Mouse (Mus musculus) cerebellum, adult 8-10 months (tissue): Measurements from ENCODE around the gene Rcn3.
A peak's percentile ranks its signal among the peaks of the same experiment; 100 is the strongest.
"Not testable (repeated sequence)": the region's sequence is repeated elsewhere in the genome, so short reads cannot be mapped to it uniquely, and the experiment has no call there.

Experiments used
- DNase-seq: peaks from one replicate; pipeline ENCODE4 v3.0.0; 2022

Rcn3 gene

GRCm38 (mm10) chr7:45092048-45092447 is at the start of gene Rcn3:
TSS of gene Rcn3 (minus strand) at chr7:45092221.
- no peak for DNase-seq

GRCm38 (mm10) chr7:45141319-45141718 is 49.3 kb upstream of the Rcn3 start:
- no peak for DNase-seq

DNA sequence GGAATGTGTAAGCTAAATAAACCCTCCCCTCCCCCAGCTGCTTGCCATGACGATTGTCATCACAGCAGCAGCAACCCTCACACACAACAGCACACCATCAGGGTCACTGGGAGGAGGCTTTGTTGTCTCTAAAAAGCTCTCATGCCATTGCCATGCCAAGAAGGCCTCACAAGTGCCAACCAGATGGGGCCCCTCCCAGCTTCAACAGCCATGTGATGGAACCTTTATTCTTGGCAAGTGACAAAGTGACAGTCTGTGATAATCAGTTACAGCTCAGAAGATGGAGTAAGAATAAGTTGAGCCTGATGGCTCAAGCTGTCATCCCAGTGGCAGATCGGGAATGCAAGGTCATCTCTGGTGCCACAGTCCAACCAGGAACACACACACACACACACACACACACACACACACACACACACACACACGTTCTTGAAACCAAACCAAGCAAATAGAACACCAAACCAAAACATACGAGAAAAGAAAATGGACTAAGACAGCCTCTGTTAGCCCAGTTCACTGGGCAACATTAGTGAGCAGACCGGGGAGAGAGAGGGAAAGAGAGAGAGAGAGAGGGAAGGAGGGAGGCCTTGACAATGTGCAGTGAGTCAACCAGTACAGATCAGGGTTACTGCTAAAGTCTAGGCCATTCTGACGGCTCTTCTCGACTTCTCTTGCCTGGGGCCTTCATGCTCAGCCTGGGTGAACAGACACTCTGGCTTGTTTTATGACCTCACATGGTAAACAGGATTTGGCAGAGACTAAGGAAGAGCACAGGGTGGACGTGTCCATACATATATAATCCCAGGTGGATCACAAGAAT is 48.1 kb upstream of the Rcn3 start:
- no peak for DNase-seq

GRCm38 (mm10) chr7:45138403-45138802 is 46.4 kb upstream of the Rcn3 start:
- no peak for DNase-seq

DNA sequence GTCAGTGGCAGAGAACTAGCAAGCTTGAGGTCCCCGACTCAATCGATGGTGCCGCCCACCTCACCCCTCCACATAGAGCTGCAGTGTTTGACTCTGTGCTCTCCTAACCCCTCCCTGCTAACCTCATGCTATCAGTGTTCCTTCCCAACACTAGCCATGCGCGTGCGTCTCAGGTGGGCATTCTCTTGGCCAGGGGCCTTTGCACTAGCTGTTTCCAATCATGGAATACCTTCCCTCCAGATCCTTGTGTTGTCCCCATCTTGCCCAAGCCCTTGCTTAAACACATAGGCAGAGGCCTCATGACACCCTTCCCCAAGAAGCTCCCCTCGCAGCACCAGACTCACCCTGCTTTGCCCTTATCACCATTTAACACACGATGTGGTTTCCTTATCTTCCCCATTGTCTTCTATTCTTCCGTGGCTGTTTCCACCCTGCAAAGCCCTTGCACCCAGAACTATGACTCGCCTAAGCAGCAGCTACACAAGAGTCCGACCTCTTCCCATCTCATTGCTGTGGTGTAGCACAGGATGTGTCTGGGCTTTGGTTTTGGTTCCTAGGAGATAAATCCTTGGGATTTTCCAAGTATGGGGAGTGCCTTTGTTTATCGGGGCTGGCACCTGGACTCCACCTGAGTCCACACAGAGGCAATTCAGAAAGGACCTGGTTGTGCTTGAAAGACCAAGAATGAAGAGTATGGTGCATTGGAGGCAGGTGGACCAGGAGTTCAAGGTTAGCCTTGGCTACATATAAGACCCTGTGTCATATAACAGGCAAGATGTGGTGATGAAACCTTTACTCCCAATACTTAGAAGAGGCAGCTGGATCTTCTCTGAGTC is 45.4 kb upstream of the Rcn3 start:
- DNase-seq = peak; percentile 14

GRCm38 (mm10) chr7:45135993-45136567 is 44.1 kb upstream of the Rcn3 start, which contains the start of the genes Gm45713 and Flt3l:
TSS of gene Gm45713 (minus strand) at chr7:45136231.
TSS of gene Flt3l (minus strand) at chr7:45136432.
- DNase-seq = peak; percentile 93

GRCm38 (mm10) chr7:45135370-45135769 is 43.3 kb upstream of the Rcn3 start:
- no peak for DNase-seq

DNA sequence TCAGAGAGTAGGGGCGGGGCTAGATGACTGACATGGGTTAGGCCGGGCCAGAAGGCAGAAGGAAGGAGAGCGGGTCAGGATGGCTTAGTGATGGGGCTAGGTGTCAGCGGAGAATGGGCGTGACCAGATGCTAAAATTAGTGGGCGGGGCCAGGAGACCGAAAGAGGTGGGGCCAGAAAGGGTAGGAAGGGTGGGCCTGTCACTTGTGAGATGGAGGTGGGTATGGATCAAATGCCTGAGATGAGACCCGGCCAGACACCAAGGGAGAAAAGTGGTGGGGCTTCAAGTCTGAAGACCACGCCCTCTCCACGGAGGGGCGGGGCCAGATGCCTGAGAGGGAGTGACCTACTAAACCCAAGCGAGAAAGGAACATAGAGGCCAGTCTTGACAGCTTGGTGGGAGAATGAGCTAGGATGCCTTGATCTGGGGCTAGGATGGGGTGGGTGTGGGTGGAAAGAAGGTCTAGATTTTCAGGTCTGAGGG is 42.6 kb upstream of the Rcn3 start:
- peak; percentile 26 for DNase-seq

DNA sequence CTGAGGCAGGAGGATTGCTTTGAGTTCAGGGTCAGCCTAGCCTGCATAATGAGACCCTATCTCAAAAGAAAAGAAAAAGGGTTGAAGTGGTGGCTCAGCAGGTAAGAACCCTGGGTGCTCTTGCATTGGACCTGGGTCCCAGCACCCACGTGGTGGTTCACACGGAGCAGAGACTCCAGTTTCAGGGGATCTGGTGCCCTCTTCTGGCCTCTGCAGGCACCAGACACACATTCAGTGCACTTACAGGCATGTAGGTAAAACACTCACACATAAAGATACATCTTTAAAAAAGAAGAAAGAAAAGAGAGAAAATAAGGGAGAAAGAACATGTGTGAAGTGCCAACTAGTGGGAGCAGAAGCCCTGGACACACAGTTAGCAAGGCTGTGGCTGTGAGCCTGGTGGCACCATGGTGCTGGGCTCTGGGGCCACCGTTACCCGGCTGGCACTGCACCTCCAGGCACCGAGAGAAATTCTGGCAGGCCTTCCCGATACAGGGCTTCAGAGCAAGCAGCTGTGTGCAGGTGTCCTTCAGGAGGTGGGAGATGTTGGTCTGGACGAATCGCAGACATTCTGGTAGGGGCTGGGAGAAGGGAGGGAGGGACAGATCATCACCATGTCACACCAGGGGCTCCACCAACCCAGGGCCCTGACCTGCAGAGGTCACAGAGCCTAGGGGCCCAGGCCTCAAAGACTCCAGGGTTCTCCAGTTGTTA is 41.6 kb upstream of the Rcn3 start:
- DNase-seq = peak; percentile 13

GRCm38 (mm10) chr7:45131850-45132249 is 39.8 kb upstream of the Rcn3 start:
- DNase-seq = peak; percentile 12

DNA sequence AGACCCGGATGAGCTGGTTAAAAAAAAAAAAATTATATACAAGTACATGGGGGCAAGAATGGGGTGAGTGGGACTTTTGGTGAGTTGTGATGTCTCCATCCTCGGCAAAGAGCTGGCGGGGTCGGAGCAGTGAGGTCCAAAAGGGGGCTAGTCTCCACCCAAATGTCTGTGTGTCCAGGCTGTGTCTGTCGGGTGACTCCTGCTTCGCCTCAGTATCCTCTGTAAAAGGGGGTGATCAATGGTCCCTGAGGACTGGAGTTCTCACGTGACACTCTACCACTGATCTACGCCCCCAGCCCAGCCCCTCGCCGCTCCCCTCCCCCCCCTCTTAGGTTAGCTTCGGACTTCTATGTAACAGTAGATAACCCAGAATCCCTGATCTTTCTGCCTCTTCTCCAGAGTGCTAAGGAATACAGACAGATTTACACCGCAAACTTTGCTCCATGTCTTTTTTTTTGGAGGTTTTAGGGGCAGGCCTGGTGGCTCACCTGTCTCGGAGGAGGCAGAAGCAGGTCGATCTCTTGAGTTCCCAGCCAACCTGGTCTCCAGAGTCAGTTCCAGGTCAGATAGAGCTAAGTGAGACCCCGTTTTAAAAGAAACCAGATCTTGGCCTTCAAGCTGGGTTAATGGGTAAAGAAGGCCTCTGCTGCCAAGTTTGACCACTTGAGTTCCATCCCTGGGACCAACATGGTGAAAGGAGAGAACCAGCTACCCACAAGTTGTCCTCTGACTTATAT is 37.9 kb upstream of the Rcn3 start:
- DNase-seq = peak; percentile 25

DNA sequence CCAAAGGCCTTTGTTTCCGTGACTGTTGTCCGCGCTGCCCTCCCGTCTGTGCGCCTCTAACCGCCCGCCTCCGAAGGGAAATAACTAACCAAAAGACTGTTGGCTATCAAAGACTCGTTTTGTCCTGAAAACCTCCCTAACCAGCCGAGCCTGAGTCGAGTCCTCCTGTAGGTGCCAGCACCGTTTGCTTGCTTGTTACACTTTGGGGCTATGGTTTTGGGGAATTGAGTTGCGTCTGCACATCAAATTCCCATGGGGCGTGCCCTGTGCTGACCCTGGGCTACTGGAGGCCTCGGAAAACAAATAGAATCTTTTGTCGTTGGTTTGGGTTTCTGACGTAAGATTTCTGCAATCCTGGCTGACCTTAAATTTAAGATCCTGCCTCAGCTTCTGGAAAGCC is 37.3 kb upstream of the Rcn3 start:
- DNase-seq = no peak

DNA sequence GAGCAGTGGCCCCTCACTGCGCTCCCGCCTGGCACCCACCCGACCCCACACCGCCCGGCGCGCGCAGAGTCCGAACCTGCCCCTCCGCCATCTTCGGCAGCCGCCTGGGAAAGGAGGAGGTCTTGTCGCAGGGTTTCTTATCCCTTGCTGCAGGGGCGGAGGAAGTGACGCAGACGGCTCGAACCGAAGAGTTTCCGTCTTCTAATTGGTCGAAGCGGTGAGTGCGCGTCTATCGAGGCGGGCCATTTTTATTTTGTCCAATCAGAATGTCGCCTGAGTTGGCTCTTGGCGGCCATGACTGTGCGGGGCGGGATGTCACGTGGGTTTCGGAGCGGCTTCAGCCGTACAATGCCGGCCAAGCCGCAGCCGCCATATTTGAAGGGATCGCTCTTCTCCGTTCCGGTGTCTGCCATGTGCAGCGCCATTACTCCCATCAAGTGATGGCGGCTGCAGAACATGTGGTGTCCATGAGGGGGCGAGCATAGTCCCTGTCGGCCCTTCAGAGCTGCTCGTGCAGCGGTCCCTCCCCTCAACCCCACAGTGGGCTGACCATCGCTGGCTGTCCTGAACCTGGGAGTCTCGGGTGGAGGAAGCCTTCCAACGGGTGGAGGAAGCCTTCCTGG is 36.7 kb upstream of the Rcn3 start, which contains the start of gene Rpl13a:
Gene Rpl13a (minus strand): TSS at position 138 of the 623 bp plus-strand sequence.
- DNase-seq = peak; percentile 98

DNA sequence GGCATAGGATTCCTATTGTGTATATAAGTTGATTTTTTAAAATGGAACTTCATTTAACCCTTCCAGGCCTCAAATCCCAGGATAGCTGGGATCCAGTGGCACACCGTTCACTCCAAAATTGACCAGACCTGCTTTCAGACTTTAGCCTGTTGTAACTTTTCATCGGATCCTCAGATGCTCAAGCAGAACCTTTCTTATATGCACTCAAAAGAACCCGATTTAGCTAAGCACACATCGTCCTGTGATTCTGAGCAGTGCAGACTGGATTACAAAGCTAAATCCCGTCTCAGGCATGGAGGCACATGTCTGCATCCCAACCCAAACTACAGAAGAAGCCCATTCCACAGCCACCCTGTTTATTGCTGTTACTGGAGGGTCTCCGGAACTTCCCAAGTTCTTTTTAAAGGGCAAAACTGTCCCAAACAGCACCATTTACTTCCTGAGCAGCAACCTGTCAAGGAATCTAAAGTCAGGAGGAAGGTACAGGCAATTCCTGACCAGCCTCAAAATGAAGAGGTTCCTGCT is 35.7 kb upstream of the Rcn3 start:
- DNase-seq = peak; percentile 17

DNA sequence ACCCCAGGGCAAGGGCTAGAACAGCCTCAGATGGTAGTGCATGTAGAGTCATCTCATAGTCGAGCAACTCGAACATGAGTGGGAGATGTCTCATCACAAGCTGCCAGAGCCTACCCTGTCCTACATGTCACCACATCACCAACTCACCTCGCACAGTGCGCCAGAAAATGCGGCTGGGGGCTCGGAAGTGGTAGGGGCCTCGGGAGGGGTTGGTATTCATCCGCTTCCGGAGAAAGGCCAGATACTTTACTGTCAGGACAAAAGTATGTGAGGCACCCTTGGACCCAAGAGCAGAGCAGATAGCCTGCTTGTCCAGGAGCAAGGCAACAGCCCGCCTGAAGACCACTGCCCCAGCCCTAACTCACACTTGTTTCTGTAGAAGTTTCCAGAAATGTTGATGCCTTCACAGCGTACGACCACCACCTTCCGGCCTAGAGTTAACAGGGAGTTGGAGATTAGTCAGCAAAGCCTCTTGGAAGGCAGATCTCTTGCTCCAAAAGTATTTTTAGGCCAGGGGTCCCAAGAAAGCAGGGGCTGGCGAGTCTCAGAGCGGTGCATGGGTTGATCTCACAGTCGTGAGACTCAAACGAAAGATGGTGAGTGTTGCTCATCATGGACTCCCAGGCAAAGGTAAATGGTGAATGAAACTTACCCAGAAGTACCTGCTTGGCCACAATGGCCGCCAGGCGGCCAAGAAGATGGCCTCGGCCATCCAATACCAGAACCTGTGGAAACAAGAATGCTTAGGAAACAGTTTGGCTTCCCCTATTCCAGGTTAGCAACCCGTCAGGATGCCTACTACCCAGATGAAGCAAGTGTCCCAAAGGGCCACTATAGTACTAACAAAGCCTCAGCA is 35.1 kb upstream of the Rcn3 start:
- peak; percentile 25 for DNase-seq

DNA sequence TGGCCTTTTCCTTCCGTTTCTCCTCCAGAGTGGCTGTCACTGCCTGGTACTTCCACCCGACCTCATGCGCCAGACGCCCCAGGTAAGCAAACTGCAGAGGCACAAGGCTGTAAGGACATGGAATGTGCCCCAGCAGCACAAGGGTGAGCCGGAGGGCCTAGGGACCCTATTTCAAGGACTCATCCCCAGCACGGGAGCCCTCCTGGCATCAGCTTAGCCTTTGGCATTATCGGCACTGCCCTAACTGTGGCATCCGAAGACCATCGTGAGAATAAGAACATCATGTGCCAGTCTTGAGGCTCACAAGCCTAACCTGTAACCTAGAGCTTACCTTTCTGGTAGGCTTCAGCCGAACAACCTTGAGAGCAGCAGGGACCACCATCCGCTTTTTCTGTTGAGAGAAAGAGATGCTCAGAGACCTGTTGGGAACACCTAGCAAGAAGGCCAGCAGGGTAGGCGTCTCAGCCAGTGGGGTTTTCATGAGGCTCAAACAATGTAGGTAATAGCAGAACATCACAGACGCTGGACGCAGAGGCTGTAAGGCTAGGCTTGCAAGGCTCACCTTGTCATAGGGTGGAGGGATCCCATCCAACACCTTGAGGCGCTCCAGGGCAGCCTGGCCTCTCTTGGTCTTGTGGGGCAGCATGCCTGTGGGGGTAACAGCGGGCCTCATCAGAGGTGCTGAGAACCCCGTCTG is 34.3 kb upstream of the Rcn3 start:
- no peak for DNase-seq

GRCm38 (mm10) chr7:45125649-45126048 is 33.6 kb upstream of the Rcn3 start:
- DNase-seq = not testable (repeated sequence)

GRCm38 (mm10) chr7:45125144-45125600 is 33.2 kb upstream of the Rcn3 start:
- DNase-seq = no peak
